Mouse (Mus musculus) kidney, postnatal 14 days (tissue): ENCODE data around the gene Phf7.

ENCODE experiments used
- DNase-seq: peaks from one replicate; pipeline ENCODE4 v3.0.0; 2022; ENCODE audit warnings: mixed read lengths

Phf7 gene

DNA sequence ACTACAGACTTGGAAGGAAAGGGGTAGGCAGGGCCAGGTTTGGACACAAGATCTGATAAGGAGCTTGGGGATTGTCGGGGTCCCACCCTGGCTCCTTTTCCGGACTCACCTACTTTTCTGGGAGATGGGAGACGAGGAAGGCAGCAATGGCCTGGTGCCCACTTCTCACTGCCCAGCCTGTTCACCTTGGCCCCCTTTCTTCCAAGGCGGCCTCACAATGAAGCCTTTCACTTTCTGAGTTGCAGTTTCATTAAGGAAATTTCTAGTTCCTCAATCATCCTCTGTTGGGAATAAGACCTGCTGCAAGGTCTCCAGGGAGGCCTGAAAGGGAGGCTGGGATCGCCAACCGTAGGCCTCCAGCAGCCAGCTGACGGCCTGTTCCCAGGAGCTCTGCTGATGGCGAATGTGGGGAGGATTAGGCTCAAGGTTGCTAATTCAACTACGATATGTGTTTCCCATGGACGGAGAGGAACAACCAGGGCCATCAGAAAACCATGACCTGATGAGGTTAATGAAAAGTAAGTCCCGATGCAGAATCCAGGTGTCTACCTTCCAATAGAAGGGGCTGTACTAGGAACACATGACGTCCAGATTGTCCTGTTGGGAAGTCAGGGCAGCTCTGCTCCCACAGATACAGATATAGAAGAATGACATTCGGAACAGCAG is 18.6 kb downstream of the Phf7 start:
- no peak for DNase-seq

DNA sequence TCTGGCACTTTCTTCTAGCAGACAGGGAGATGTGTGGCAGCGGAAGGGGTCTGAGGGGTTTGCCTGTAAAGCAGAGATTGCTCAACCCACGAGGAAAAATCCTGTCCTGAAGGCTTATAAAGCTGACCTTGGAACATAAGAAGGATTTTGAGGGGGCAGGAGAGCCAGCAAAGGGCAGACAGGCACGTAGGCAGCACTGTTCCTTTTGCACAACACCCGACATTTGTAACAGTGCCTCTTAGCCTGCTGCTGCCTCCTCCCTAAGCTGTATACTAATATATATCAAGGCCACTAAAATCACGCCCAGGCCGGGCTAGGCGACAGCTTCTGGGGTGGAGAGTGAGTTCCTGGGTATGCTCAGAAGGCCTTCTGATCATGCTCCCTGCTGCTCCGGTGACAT is 20.7 kb downstream of the Phf7 start:
- DNase-seq, result no peak

DNA sequence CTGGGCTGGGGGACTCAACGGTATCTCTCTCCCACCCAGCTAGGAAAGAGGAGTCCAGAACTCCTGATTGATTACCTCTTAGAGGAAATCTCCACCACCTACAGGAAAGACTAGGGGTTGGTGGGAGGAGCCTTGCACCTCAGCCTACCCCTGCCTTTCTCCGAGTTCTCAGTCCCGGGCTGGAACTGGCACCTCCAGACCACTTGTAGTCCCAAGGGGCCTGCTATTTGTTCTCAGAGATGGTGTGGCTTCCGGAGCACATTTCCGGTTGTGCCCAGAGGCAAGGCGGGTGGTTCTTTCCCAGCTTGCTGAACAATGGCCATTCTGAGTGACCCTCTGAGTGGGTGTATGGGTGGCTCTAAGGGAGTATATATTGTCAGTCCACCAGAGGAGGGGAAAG is 22.9 kb downstream of the Phf7 start:
- peak; percentile 58 for DNase-seq

DNA sequence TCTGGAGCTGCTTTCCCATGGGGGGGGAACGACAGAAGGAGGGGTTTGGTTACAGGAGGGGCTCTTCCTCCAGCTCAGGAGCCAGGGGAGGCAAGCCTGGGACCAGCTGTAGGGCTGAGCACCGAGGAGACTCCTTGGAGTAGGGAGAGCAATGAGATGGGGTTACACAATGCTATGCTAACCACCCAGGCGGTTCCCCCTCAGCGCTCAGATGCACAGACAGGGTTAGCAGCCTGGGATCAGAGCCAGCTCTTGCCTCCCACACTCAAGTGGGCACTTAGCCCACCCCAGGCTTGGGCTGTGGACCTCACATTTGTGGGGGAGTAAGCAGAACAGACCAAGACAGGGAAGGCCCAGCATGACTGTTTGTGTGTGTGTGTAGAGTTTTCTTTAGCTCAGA is 24.1 kb downstream of the Phf7 start:
- DNase-seq, result peak; percentile 53

DNA sequence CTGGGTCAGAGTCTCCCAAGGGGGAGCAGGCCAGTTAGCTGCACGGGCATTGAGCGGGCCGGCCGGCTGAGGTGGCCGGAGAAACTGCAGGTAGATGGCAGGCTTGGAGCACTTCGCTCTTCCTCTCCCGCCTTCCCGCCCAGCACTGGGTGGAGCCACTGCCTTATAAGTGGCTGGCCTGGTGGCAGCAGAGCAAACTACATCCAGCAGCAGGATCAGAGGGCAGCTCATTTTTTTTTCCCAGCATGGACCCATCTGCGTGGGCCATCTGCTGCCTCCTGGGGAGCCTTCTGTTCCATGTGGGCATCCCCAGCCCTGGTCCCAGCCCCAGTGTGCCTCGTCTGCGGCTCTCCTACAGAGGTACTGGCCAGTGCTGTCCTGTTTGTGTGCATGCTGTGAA is 33.5 kb downstream of the Phf7 start, which contains the start of gene Sema3g:
TSS of gene Sema3g (plus strand) at position 195 of the 400 bp plus-strand sequence.
- peak; percentile 86 for DNase-seq

DNA sequence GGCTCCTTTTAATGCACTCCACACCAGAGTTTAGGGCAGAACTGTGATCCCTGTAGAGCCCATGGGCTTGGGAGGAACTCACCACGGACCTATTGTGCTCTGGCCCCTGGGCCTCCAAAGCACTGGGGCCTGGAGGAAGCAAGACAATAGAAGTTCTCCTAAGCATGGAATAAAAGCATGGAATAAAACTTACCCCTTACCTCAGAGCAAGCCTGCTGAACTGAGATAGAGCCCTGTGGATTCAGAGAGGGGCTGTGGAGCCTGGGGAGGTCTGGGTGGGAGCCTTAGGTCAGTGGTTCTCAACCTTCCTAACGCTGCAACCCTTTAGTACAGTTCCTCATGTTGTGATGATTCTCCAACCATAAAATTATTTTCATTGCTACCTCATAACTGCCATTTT is 34.3 kb downstream of the Phf7 start, which contains the start of gene Nisch:
TSS of gene Nisch (minus strand) at position 101 of the 400 bp plus-strand sequence.
- DNase-seq, result no peak

DNA sequence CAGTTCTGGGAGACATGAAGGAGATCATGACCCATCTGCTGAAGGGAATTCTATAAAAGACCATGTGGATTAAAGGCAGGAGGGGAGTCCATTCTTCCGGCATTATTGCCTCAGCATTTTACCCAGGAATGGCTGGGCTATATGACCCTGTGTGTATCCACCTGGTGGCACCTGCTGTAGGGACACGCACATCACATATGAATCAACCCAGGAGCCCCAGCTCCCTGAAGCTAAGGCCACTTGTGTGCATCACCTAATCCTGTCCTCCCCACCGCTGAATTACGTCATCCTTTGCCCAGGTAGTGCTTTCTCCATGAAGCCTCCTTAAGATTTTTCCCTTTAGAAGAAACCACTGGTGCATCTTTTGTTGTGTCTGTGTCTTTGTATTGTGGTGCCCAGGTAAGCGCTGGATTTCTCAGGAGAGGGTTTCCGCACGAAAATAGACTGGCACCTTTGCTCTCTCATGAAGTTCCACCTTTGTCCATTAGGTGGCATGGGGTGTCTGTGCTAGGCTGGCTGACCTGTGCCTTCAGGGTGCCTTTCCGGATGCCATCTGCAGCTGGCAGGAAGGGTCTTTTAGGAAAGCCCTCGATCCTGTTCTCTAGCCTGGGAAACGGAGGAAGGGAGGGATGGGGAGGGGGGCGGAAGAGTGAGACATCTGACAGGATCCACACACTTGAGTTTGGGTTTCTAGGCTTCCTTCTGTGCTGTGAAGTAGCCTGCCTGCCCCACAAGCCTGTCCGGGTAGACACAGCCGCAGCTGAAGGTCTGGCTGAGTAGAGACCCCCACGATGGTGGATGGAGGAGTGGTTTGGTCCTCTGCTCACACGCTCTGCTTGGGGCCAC is 35.7 kb downstream of the Phf7 start:
- peak; percentile 84 for DNase-seq

DNA sequence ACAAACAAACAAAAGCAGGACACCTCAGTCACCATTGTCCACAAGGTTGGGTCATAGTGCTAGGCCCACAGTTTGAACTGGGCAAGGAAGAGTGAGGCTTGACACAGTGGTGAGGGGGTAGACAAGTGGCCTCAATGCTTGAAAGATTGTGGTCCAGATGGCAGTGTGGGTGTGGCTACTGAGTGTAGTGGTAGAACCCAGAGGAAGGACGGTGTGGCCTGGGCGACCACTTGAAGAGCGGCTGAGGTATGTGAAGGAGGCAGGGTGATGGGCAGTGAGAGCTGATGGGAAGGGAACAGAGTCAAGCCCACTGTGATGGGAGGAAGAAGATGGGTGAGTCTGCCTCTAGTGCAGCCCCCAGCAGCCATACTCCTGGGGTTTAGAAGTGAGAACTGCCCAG is 36.4 kb downstream of the Phf7 start:
- no peak for DNase-seq

DNA sequence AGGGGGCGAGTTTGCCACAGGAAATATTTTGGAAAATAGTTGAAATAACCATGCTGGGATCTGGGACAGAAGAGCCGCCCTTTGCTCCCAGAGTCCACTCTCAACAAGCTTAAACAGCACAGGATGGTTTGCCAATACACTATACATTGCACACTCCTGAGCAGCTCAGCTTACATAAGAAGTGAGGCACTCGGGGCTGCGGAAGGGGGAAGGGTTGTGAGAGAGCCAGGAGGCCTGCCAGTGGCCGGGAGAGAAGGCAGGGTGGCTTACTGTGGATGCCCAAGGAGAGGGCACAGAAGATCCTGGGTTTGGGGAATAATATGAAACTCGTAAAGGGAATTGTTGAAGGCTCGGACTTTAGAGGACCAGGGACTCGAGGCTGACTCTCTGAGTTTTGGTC is 37.2 kb downstream of the Phf7 start:
- DNase-seq, result no peak

DNA sequence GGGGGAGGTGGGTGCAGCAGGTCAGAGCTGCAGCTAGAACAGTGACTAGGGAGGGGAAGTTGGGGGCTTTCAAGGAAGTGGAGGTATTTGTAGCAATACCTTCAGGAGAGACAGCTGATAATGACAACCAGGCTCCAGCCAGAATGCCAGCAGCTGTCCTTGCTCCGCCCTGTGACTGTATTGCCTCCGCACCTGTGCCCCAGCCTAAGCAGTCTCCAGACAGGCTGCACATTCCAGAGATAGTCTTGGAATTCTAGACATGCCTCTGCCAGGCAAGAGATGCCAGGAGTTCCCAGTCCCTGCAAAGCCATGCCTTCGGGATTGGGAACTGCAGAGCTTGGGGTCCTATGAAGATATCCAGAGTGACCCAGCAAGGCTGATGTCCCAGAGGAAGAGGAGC is 38.6 kb downstream of the Phf7 start:
- DNase-seq, result no peak

DNA sequence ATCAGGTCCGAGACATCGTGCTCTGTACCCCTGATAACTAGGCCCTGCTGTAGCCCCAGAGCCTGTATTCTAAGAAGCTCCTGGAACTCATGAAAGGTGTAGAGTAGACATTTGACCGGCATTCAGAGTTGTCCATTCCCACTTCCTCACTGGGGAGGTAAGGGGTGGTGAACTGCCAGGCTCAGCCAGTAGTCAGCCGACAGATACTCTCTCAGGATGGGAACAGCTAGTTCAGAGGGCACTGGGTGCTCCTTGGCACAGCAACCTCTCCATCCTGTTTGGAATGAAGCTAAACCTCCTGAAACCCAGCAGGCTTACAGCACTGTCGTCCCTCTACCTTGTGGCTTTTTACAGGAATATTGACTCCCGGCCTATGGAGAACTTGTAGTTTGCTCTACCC is 39.3 kb downstream of the Phf7 start:
- no peak for DNase-seq

DNA sequence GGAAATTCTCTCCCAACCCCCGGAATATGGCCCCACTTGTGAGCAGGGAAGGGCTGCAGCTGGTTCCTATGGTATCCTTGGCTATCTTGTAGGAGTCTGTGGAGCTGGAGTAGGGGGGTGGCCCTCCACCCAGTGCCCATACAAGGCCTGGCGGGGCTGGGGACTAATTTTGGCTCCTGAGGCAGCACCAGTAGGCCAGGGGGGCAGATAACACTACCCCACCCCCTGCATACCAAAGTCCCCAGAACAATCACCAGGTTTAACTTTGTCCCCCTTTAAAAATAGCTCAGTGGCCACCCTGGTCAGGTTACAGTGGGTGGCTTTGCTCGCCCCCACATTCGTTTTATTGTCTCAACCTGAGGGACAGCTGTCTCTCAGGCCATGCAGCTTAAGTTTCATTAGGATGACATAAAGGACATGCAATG is 42.0 kb downstream of the Phf7 start:
- no peak for DNase-seq

DNA sequence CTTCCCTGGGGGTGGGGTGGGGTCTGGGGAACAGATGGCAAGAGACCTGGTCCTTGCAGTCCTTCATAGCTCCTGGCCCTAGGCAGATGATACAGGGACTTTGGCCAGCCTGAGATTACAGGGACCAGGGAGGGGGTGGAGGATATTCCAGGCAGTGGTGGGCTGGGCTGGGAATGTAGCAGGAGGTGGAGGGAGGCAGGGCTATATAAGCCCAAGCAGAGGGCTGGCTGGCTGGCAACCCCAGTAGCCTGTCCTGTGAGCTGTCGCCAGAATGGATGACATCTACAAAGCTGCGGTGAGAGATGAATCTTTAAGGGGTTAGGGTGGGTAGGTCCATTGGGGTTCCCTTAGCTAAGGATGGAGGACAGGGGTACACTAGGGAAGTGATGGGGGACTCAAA is 43.0 kb downstream of the Phf7 start, which contains the start of gene Tnnc1:
TSS of gene Tnnc1 (plus strand) at position 229 of the 400 bp plus-strand sequence.
- no peak for DNase-seq

DNA sequence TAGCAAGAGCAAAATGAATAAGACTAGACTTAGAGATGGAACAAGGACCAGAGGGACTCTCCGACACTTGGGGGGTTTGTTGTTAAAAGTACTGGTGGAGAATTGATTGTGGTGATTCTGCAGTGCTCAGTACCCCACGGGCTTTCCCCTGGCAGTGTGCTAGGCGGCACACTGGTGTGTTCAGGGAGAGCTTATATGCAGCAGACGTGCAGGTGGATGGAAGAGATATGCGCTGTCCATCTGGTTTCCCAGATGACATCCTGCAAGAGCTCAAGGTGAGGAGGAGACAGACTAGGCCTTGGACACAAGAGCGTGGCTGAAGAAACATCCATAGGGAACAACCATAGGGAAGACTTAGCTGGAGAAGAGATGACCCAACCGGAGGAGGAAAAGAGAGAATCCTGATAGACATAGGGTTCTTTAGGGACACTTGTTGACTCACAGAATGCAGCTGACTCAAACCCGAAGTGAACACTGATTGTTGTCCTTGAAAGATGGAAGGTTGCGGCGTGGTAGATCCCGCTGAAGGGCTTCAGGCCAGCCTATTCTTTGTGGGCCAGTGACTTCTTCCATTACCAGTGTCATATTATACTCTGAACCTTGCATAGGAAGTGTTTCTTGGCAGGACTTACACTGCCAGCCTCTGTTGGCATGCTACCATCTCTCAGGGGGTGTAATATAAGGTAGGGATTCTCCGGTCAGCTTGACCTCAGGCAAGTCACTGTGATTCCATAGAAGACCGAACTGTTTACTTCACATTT is 43.9 kb downstream of the Phf7 start:
- no peak for DNase-seq

DNA sequence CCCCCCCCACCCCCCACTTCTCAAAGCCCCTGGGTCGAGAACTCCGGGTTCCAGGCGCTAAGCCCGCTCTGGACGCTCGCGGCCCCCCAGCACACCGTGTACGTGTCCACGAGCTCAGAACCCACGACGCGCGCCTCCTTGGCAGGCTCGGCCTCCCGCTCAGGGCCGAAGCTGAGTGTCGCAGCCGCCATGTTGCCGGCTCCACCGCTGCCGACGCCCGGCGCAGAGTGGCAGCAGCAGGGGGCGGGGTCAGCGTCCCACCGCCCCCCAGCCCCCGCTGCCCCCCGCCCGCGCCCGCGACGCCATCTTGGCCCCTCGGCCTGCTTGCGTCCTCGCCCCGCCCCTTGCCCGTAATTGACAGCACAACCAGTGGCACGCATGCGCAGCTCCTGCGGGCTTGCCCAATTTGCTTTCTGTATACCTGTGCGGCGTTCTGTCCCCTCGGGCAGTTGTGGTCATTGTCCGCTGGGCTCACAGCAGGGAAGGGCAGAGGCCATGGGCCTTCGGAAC is 44.6 kb downstream of the Phf7 start:
- DNase-seq, result peak; percentile 98

DNA sequence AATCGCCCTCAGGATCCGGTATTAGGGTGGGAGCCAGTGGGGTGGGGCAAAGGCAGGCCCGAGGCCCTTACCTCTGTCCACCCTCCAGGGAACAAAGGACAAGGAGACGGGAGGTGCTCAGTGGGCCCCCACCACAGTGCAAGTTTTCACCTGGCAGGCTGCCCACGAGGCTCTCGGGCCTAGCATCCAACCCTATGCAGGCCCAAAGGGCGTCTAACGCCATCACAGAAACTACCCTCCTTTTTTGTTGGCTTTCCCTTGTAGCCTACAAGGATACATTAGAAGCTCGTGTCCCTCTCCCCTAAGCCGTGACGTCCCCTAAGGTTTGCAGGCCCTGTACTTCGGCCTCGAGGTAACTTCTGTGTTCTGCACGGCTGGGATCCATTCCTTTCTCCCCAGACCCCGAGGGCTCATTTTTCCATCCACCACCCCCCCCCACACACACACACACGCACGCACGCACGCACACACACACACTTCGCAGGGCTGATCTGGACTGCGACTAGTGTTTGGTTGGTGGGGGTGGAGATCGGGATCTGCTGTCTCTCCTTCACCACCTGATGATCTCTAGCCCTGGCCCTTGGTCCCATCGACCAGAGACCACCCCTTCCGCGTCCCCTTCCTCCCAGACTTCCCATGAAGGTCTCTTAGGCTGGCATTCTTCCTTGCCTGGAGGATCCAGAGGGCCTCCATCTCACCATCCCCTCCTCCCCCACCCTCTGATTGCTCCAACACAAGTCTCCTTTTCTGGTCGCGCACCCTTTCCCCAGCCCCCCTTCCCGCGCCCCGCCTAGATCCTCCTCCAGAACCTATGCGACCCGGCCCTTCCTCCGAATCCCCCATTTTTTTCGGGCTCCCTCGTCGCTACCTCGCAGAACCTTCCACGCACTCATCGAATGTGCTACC is 45.3 kb downstream of the Phf7 start:
- DNase-seq, result peak; percentile 76

DNA sequence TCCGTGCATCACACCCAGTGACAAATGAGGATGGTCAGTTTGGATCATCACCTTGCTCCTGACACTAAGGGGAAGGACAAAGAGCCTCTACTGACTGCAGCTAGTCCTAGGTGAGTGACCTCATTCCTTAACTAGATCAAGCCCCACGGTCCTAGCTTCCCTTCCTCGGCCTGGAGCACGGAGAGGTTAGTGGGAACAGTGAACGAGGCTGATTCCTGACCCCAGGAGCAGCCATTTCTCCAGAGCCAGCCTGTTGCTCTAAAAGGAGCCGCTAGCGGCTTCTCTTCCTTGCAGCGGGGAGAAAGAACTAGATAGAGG is 45.9 kb downstream of the Phf7 start:
- DNase-seq, result no peak

DNA sequence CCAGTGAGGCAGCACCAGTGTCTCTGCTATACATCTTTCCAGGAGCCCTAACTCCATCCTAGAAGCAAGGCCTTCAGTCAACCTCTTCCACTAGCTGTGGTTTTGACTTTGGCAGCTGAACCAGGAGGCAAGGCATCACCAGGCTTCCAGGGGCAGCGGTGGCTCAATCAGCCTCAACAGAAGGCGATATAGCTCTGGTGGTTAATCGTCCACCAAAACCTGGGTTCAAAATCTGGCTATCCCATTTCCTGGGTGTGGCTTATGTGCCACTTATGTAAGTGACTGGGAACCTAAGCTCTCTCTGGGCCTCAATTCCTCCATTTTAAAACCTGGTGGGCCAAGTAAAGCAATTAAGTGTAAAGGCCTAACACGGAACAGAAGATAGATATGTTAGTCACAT is 46.3 kb downstream of the Phf7 start:
- DNase-seq, result no peak

DNA sequence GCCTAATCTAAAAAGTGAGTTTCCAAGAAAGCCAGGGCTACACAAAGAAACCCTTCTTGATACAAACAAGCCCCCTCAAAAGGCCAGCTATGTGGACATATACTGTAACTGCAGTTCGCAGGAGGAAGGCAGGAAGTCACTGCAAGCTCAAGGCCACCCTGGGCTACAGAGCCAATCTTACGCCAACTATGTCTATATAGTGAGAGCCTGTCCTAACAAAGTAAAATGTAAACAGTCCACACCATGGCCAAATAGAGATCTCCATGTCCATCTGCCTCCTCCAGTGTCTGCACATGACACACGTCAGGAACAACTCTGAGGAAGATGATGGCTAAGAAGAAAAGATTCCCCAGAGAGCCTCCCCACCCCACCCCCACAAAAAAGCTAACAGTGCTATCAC is 51.1 kb downstream of the Phf7 start:
- DNase-seq, result no peak

DNA sequence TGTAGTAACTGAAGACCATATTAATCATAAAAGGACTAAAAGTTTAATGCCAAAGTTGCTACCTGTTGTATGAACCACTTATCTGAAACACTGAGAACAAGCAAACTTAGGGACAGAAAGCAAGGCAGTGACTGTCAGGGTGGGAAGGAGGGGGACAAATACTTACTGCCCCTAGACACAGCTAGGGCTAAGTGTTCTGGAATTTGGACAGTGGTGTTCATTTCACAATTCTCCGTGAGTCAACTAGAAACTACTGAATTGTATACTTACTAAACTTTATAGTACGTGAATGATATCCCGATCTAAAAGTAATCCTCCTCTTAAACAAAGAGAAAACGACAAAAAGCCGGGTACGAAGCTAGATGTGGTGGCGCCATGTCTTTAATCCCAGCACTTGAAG is 51.5 kb downstream of the Phf7 start:
- no peak for DNase-seq

DNA sequence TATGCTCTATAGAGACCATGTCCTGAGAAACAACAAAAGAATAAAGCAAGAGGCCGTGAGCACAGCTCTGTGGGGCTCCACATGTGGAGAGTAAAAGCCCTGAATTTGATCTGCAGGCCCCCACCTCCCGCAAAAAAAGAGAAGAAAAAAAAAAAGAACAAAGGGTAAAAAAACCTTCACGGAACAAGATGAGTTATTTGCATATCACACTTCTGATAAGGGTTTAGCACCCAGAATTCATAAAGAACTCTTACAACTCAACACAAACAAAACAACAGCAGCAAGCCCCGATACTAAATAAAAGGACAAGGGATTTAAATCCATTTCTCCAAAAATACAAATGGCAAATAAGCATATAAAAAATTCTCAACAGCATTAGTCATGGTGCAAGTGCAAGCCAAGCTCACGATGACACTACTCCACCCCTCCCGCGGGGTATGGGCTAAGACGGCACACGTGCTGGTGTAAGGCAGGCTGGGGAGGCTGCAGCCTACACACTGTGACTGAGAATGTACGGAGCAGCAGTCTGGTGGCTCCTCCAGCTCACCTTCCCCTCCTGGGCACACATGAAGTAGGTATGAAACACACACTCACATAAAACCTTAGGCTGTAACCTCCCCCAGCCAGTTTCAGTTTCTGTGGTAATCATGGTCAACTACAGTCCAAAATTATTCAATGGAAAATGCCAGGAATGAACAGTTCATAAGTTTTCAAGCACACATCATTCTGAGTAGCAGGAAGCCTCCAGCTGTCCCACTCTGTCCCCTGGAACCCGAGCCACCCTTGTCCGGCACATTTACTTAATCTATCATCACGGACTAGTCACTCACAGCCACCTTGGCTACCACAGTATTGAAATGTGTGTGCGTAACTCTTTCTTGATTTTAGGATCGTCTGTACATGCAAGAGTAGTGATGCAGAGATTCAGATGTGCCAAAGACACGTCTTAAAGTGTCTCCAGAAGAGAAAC is 53.3 kb downstream of the Phf7 start:
- no peak for DNase-seq
